Mouse (Mus musculus) monocyte, adult 2 months (primary cell): ENCODE results near the gene Ccn2.
"Not testable (repeated sequence)": the region's sequence is repeated elsewhere in the genome, so short reads cannot be mapped to it uniquely, and the experiment has no call there.

Experiments
- DNase-seq, 2 experiments: peaks; one replicate each; pipeline ENCODE4 v3.0.0; 2022; ENCODE audit warnings: low spot score in 2 of 2, low read depth in 1 of 2

Ccn2 gene

GRCm38 (mm10) chr10:24603035-24603434, 7.8 kb downstream of the Ccn2 start:
- no peak for DNase-seq

GRCm38 (mm10) chr10:24603727-24604126, 8.5 kb downstream of the Ccn2 start:
- DNase-seq = no peak

GRCm38 (mm10) chr10:24609146-24609545, 13.9 kb downstream of the Ccn2 start:
- no peak for DNase-seq

- DNase-seq = no peak
Measured at GRCm38 (mm10) chr10:24609766-24610165, 14.5 kb downstream of the Ccn2 start.

- DNase-seq = no peak
Measured at GRCm38 (mm10) chr10:24614726-24615125, 19.5 kb downstream of the Ccn2 start.

- DNase-seq = no peak
Measured at GRCm38 (mm10) chr10:24615799-24616198, 20.6 kb downstream of the Ccn2 start.

- DNase-seq = not testable (repeated sequence)
Measured at GRCm38 (mm10) chr10:24616572-24616971, 21.3 kb downstream of the Ccn2 start.

- peak in 1 of 2 experiments; percentile 30 for DNase-seq
Measured at GRCm38 (mm10) chr10:24621572-24621971, 26.3 kb downstream of the Ccn2 start.

GRCm38 (mm10) chr10:24622586-24622985, 27.3 kb downstream of the Ccn2 start:
- DNase-seq = peak; percentile 33 to 75

GRCm38 (mm10) chr10:24625060-24625701, 29.9 kb downstream of the Ccn2 start:
- peak in 1 of 2 experiments; percentile 60 for DNase-seq

- no peak for DNase-seq
Measured at GRCm38 (mm10) chr10:24627262-24627661, 32.0 kb downstream of the Ccn2 start.

GRCm38 (mm10) chr10:24628466-24628865, 33.2 kb downstream of the Ccn2 start:
- DNase-seq = no peak

- no peak for DNase-seq
Measured at GRCm38 (mm10) chr10:24629086-24629720, 34.0 kb downstream of the Ccn2 start.

- peak in 1 of 2 experiments; percentile 27 for DNase-seq
Measured at GRCm38 (mm10) chr10:24630469-24631081, 35.3 kb downstream of the Ccn2 start.

- DNase-seq = no peak
Measured at GRCm38 (mm10) chr10:24631122-24631521, 35.9 kb downstream of the Ccn2 start.

GRCm38 (mm10) chr10:24634288-24634687, 39.0 kb downstream of the Ccn2 start:
- DNase-seq = peak in 1 of 2 experiments; percentile 27

- peak in 1 of 2 experiments; percentile 43 for DNase-seq
Measured at GRCm38 (mm10) chr10:24635331-24635815, 40.1 kb downstream of the Ccn2 start.

GRCm38 (mm10) chr10:24635884-24636283, 40.6 kb downstream of the Ccn2 start:
- peak in 1 of 2 experiments; percentile 6 for DNase-seq

GRCm38 (mm10) chr10:24636986-24637385, 41.7 kb downstream of the Ccn2 start:
- no peak for DNase-seq

GRCm38 (mm10) chr10:24638306-24639070, 43.2 kb downstream of the Ccn2 start:
- no peak for DNase-seq

- no peak for DNase-seq
Measured at GRCm38 (mm10) chr10:24639596-24639995, 44.4 kb downstream of the Ccn2 start.
